Mouse (Mus musculus): ENCODE measurements around the gene Nme9.

Nme9 gene

DNA sequence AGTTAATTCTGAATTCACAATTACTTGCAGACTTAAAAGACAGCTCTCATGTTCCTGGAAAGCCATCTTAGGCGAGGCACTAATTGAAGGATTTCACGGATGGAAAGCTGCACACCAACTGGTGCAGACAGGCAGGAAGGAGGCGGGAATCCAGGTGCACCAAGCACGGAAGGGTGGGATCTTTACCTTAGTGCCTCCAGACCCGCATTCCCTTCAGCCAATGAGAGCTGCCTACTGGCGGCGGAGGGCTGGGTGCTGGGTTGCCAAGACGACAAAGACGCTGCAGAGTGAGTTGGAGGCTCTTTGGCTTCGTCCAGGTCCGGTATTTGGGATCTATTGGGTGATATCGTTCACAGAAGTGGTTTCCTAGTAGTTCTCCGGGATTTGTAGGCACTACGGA lies at the start of gene Nme9:
Nme9 (plus strand) TSS at position 315 of the 400 bp plus-strand sequence.
- no peak for DNase-seq

DNA sequence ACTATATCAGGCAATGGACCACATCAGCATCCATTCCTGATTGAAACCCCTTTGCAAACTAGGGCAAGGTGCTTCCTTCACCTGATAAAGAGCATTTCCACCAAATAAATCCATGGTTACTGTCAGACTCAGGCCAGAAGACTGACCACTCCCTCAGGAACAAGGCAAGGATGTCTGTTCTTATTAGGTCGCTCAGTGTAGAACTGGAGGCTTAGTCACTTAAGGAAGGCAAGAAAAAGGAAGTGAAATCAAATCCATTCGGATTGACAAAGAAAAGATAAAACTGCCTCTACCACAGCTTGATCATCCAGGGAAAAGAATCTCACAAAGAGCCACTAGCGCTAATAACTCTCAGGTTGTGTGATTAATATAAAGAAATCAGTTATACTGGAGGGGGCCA lies 42.0 kb upstream of the Nme9 start:
- no peak for DNase-seq

DNA sequence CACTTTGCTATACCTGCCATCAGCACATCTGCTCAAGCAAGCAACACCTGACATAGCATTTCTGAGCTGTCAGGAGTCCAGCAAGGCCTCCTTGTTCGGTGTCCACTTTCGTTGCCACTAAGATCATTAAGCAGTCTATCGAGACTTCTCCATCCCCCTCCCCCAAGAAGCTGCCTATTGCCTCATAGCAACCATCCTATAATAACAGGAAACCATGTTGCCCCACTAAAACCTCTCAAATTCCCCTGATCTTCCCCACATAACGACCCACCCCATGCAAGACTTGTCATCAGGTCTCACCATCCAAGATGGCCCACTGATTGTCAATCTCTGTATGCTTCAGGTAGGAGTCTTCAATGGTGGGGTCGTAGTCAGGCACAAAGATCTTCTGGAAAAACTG lies 40.2 kb upstream of the Nme9 start:
- no peak for DNase-seq

DNA sequence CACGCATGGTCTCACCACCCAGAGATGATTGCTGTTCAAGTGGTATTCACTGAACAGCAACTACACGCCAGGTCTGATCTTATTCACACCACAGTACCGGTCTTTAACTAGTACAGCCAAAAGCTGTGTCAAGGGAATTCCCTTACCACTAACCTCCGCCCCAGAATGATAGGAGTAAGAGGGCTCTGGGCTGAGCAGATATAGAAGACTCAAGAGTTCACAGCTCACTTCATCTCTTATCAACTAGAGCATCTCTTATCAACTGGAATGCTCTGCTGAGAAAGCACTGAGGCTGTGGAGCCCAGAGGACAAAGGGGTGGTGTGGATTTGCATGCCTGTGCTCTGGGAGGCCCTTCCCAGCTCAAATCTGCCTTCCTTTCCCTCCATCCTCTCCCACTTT lies 39.5 kb upstream of the Nme9 start:
- no peak for DNase-seq

DNA sequence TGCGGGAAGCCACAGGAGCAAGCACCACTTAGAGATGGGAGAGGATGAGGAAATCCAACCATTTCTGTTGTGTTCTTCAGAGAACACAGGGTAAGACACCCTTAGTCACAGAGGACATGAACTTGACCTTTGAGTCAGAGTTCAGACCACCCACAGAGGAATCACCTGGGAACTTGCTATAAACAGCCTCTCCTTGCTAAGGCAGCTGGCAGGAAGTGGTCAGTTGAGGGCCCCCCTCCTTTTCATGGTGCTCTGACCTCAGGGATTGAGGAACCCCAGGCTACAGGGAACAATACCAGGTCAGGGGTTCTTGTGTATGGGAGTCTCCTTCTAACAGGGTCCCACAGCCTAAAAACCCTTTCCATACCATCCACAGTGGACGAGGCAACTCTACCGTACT lies 34.5 kb upstream of the Nme9 start:
- no peak for DNase-seq

DNA sequence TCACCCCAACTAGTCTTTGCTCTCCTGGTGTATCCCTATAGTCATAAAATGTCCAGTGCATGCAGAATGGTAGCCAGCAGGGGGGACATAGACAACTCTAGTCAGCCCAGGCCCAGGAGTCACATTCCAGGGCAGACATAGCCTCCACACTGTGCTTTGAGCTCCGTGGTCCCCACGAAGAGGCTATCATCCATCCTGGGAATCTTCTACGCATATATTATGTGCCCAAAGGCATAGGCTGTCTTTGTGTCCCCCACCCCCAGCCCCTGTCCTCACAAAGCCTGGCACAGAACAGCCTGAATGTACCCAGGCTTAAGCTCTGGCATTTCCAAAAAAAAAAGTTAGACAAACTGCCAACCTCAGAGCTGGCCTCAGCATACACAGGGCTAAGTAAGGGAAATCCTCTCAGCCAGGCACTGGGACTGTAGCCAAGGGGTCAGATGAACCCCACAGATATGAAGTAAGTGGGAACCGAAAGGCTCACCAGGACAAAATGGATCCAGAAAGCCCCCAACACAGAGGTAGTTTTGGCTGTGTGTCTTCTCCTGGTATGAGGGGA lies 33.9 kb upstream of the Nme9 start:
- DNase-seq = no peak

DNA sequence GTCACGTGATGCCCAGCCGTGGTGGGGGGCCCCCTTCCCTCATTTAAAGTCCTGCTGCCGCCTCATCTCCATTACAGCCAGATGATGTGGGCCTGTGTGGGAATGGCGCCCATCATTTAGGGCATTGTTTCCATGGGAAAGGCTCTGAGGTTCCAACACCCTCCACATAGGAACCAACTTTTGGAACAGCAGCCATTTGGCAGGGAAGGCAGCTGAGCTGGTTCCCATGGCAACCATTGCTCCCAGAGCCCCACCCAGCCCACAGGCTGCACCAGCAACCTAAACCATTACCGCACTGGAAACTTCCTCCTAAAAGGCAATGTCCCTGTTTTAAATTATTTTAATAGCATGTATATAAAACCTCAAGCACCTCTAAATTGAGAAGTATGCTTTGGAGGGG lies 32.9 kb upstream of the Nme9 start:
- no peak for DNase-seq

DNA sequence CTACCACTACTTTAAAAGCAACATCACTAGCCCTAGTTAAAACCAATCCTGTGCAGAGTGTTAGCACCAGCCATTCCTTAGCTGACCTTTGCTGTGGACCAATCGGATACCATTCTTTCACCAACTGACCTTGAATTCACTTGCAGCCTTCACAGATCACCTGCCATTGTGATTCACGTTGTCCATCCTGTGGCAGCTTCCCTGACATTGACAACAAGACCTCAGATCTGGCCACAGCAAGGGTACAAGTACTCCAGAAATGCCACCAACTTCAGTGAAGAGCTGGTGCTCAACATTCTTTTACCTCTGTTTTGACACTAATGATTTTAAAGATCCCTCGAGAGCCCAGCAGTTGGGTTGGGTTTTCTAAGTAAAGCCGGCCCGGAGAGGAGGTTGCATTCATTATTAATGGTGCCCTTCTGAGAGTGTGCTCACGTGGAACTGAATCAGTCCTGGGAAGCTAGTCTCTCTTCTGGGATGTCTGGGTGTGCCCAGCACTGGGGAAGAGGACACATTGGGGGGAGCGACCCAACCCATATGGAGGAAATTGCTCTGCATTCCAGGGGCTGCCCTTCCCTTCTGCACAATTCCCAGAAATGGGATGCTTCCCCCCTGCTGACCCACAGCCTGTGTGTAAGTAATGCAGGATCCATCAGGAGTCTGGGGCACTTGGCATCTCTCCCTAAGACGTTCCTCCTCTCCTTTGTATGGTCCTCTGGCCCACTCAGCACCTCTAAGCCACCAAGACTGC lies 31.1 kb upstream of the Nme9 start:
- no peak for DNase-seq

DNA sequence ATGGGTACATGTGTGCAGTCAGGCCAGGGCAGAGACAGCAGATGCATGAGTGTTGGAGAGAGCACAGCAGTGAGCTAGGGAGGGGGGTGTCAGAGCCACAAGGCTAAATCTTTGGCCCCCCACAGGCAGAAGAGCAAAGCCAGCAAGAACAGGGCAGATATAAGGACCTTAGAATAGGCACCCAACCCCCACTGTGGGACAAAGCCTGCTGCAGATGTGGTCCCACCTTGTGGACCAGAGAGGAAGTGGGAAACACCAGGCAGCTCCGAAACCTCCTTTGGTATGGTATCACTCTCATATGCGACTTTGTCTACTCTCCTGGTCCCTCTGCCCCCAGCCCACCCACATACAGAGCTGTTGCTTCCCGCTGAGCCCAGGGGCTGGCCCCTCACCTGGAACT lies 29.4 kb upstream of the Nme9 start:
- DNase-seq = no peak

DNA sequence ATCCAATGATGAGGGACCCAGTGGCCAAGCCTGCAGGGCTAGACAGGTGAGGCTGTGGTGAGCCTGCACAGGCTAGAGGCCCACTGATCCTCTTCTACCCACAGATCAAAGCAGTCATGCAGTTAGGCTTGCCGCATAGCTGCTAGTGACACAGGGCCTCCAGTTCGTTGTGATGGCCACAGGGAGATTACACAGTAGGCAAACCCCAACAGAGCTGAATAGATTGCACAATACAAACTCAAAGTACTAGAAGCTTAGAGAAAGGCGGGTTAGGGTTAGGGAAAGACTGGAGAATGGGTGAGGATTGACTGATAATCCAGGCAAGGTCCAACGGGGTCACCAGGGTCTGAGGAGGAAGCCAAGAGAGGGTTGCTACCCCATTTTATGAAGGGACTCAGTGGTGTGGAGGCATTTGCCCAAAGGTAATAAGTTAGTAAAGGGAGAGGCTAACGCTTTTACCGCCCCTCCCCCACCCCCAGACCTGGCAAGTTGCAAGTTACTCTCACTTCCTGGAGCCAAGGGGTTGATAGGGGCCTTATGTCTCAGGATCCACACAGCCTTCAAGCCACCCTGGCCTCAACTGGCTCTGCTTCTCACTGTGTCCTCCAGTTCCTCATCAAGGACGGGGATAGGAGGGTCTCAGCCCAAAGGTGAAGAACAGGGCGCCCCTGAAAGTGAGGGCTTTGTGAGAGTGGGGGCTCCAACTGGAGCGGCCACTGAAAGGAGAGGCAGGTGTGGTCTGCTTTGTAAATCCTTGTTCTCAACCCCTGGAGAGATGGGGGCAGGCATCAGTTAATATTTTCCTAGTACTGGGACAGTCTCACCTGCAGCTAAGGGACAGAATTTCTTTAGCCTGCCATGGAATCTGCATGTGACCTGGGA lies 27.3 kb upstream of the Nme9 start:
- DNase-seq = no peak

DNA sequence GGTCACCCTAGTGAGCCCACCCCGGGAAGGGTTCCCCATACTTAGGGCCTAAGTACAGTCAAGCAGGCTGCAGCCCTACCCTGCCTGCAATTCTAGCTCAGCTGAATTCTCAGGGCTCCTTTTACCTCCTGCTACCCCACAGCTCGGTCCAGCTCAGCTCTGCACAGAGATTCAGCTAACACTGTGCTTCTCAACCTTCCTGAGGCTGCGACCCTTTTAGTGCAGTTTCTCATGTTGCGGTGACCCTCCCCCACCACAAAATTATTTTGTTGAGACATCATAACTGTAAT lies 26.8 kb upstream of the Nme9 start:
- DNase-seq = no peak

DNA sequence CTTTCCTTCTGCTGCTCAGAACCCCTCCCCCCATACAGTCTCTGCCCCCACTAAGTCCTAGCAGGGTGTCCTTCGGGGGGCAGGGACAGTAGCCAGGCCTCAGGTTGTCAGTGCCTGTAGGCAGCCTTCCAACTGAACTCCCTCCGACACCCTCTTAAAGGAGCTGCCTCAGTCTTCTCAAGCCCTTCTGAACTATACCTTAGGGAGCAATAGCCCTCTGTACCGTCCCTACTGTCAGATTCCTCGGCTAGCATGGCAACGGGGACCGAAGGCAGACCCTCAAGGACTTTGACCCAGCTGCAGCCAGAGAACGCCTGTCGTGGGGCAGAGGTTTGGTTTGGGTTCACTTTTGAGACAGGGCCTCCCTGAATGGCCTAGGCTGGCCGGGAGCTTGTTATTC lies 26.0 kb upstream of the Nme9 start:
- DNase-seq = no peak

DNA sequence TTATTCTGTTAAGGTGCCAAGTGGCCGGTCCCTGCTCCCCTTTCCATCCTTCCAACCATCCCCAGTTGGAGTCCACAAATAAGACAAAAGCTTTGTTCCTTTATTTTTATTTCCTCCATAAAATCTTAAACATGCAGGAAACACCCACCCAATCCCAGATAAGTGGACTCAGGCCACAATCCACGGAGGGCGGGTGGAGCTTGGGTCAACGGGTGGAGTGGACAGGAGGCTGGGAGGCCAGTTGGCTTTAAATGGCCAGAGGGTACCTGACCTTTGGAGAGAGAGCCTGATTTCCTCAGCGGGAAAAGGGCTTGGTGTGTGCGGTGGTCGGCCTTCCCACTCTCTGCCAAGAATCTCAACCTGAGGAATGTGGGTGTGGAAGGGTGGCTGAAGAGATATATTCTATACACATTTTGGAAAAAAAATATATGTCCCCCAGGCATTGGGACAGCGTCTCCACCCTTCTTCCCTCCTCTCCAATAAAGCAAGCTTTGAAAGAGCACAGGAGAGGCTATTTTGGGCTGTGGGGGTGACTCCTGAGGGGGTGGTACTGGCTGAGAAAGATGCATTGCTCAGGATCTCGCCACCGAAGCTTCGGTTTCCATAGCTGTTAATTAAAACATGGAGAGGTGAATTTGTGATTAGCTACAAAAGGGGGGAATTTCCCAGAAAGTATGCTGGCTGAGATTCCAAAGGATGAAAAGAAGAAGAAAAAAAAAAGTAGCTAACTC lies 22.5 kb upstream of the Nme9 start:
- DNase-seq = no peak

DNA sequence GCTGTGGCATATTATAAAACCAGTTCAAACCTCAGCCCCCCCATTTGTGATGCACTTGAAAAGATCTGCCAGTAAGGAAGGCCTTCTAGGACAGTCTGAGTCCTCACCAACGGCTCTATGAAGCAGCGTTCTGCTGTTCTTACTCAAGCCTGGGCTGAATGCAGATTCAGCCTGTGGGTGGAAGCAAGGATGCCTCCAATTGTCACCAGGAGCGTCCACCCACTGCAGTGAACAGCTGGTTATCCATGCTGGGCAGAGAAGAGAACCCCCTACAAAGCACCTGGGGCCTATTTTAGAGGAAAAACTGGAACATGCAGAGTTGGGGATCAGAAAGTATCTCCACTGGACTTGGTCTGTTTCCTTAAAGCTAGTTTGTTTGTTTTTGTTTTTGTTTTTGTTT lies 21.4 kb upstream of the Nme9 start:
- DNase-seq = no peak

DNA sequence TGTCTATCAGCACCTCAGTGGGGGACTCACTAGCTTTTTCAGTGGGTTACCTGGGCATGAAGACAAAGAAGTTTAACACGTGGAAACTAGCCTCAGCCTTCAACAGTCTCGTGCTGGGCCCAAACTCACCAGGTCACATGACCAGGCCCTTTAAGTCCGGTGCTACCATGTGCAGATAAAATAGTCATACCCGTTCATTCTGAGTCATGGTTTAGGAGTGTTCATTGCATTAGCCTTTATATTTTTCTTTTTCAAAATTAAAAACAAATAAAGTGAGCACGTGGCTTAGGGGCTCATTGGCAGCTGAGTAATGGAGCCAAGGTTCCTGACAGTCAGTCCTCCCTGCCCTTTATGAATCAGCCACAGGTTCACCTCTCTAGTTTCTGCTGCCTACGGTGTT lies 20.5 kb upstream of the Nme9 start:
- no peak for DNase-seq

DNA sequence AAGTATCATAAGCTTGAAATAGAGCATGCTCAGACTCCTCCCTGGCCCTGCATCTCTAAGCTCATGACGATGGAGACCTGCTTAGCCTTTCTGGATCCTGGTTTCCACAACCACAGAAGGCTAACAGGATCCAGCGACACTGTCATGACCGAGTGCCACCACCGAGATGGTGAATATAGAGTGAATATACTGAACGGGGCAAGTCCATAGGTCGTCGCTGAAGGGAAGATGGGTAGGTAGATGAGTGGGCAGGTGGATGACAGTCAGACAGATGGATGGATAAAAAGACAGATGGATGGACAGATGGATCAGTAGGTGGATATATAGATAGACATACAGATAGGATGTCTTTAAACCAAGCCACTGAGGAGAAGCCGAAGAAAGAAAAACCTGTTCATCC lies 19.9 kb upstream of the Nme9 start:
- no peak for DNase-seq

DNA sequence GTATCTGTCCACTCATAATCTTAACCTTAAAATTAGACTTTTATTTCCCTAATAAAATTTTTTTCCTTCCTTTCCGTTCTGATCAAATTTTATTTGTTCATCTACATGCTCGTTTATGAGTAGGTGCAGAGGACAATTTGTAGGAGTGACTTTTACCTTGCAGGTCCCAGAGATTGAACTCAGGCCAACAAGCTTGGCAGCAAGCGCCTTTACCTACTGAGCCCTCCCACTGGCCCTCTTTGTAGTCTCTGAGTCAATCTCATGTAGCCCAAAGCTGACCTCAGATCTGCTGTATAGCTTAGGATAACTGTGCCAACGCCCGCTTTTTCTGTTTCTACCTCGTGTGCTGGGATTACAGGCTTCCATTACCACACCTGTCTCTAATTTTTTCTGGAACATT lies 19.3 kb upstream of the Nme9 start:
- no peak for DNase-seq

DNA sequence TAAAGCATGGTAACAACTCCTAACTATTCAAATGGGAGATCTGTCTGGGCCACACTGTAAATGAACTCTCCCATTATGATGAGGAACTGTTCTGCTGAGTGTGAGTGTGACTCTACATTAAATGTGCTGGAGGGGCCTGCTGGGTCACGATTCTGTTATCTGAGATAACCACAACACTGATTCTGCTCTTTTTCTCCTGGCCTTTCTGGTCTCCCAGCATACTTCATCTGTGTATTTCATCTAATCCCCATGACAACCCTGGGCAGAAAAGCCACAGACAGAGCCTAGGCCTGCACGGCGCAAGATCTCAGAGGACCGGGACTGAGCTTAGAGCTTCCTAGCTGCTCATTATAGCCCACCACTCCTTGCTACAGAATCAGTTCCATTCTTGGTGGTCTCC lies 18.8 kb upstream of the Nme9 start:
- no peak for DNase-seq

DNA sequence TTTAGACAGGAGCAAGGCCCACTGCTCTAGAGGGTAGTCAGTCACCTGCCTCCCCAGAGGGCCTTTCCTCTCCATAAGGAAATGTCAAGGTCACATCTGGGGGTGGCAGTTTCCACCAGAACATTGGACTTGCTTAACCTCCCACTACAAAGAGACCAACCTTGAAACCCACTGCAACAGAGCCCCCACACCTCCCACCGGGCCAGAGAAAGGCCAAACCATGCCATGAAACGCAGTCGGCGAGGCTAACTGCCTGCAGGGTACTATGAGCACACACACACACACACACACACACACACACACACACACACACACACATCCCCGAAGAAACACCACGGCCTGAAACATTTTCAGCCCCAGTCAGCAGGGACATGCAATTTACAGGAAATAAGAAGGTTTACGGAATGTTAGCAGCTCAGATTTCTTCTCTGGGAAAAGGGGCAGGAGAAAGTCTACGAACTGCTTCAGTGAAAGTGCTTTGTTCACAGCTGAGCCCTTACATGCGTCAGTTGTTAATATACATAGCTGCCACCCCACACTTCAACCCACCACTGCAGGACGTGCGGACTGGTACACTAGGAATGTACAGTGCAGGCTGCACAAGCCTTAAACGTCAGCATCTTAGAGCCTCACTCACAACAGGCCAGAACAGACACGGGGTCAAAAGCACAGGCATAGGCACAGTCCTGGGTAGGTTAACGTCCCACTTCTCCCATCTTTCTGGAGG lies 16.2 kb upstream of the Nme9 start:
- DNase-seq = no peak

DNA sequence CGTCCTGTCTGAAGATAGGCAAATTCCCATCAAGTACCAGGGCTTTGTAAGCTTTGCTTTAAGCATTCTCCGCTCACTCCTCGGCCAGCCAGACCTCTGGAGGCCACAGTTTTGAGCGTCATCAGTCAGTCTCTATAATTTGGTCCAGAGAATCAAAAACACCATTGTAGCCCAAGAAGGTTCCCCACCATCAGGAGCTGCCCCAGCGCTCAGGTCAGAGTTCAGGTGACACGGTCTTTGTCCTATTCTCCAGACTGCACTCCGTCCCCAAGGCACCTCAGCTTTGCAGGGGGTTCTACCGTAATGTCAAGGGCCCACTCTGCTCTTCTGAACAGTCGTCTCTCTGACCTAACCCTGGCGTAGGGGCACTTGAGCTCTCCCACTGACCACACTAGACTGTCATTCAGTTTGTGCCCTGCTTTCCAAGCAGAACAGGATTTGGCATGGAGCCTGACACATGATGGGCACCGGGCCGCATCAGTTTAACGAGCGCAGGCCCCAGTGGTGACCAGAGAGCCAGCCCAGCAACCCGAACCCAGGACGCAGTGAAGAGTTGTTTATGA lies 15.6 kb upstream of the Nme9 start:
- no peak for DNase-seq

DNA sequence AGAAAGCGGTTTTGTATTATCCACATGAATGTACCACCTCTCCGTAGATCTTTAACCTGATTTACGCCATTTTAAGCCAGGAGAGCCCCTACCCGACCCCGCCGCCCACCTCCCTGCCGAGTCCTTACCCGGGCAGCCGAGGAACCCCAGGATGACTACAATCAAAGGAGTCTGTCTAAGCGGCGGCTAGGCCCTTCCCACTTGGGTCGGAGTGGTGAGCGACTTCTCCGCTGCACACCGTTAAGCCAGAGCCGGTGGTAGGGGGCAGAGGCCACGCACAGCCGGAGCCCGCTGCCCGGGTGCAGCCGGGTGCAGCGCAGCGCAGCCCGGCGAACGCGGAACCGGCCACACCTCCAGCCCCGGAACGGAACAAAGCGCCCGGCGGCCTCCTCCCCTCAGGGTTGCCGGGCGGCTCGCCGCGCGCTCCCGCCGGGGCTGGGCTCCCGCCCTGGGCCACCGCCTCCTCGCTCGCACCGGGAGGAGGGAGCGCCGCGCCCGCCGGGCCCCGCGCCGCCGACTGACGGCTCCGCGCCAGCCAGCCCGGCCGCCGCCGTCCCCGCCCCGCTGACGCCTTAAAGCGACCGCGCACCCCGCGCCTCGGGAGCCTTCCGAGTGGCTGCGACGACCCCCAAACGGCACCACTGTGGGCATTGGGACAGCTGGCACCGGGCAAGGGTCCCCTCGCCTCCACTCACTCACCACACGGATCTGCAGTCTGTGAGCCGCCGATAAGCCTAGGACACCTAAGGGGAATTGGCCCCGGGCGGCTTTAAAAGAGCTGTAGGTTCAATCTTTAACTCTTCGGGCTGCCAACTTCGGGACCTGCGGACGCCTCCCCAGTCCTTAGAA lies 14.9 kb upstream of the Nme9 start:
- peak; percentile 36 to 44 for DNase-seq

Data from thymus, postnatal 36 days (tissue).